12 mouse cellular contexts compared by ENCODE assay signal in genomic region chr4:118274521-118274920, GRCm38 (mm10). TPM values are rescaled to one million over a fixed set of nuclear protein-coding genes. Genes with fewer than 3 reads are reported as not detected.
DNase-seq lines count a peak whose midpoint lies in the region; ATAC-seq and TF ChIP-seq lines count a peak whose summit lies in the region.
"Had no signal": no experiment of that assay in that cellular context is flagged by ENCODE, and none has a peak within 500 bp of the region (broad histone marks: within the 10 kb centered on the region; RNA-seq: fewer than 3 reads in every experiment).

No protein-coding gene starts in this region.

- H3K4me1 ChIP-seq in kidney, embryonic 16.5 days (ENCODE audit: insufficient read depth, low read length): peaks cover 84% of the 10 kb centered on the region
- peaks cover 95% of the 10 kb centered on the region for H3K4me1 ChIP-seq in embryonic facial prominence, embryonic 10.5 days
- H3K4me1 ChIP-seq in hindbrain, embryonic 15.5 days (replicated peaks): peaks cover 73% of the 10 kb centered on the region
- H3K4me1 ChIP-seq in midbrain, postnatal 0 days (ENCODE audit: insufficient read depth, low read length): peaks cover 19% of the 10 kb centered on the region

- peak overlapping the region; percentile 94 for H3K27ac ChIP-seq in kidney, embryonic 16.5 days (ENCODE audit: low read length)
- H3K27ac ChIP-seq in embryonic facial prominence, embryonic 10.5 days (replicated peaks): peak overlapping the region; percentile 91
- H3K27ac ChIP-seq in hindbrain, embryonic 15.5 days (replicated peaks): peak overlapping the region; percentile 75; the same call in 1 of the 2 replicates
- H3K27ac ChIP-seq in midbrain, postnatal 0 days (ENCODE audit: low read depth, low read length): no peak overlapping the region

- no peaks in the 10 kb centered on the region for H3K27me3 ChIP-seq in kidney, embryonic 16.5 days (ENCODE audit: insufficient read depth, low read length)
- H3K27me3 ChIP-seq in embryonic facial prominence, embryonic 10.5 days (replicated peaks; ENCODE audit: low read depth, poor library complexity, severe bottlenecking): no peaks in the 10 kb centered on the region
- H3K27me3 ChIP-seq in hindbrain, embryonic 15.5 days: no peaks in the 10 kb centered on the region
- no peaks in the 10 kb centered on the region for H3K27me3 ChIP-seq in midbrain, postnatal 0 days (ENCODE audit: insufficient read depth, low read length)

- DNase-seq in kidney, postnatal 25 days: no peak
- DNase-seq in embryonic facial prominence, embryonic 10.5 days (ENCODE audit: low spot score): no peak
- DNase-seq in midbrain, postnatal 0 days (ENCODE audit: low spot score): peak; percentile 73
- DNase-seq in layer of hippocampus, postnatal 14 days (ENCODE audit: low spot score in 2 of 2): no peak
- no peak for DNase-seq in layer of hippocampus, adult 9-10 months (ENCODE audit: low spot score)
- DNase-seq in cerebellum, adult 11-12 months: no peak
- DNase-seq: cerebellum, adult 9-10 months; heart, postnatal 36 days; right cerebral cortex, postnatal 25 days; thymus, adult 2 months had no signal

- no peak for TF ChIP-seq CTCF in midbrain, postnatal 0 days (IDR thresholded peaks at IDR 0.05)

- H3K36me3 ChIP-seq in kidney, embryonic 16.5 days (ENCODE audit: insufficient read depth, low read length): peaks cover 14% of the 10 kb centered on the region; the same call in 1 of the 2 replicates
- H3K36me3 ChIP-seq in embryonic facial prominence, embryonic 10.5 days (replicated peaks): peaks cover 89% of the 10 kb centered on the region
- 0 out of 2 replicates have a peak, but pooled peaks cover 9% of the 10 kb centered on the region for H3K36me3 ChIP-seq in hindbrain, embryonic 15.5 days
- peaks cover 17% of the 10 kb centered on the region; the same call in 1 of the 2 replicates for H3K36me3 ChIP-seq in midbrain, postnatal 0 days (ENCODE audit: insufficient read depth, low read length)

- H3K4me3 ChIP-seq in kidney, embryonic 16.5 days (ENCODE audit: low read length): no peak overlapping the region
- no peak overlapping the region for H3K4me3 ChIP-seq in embryonic facial prominence, embryonic 10.5 days
- H3K4me3 ChIP-seq in hindbrain, embryonic 15.5 days: no peak overlapping the region
- no peak overlapping the region for H3K4me3 ChIP-seq in midbrain, postnatal 0 days (ENCODE audit: low read depth, low read length)

- WGBS in kidney, embryonic 16.5 days: 33% methylated on average over 7 of the region's 7 CpGs
- 48% methylated on average over 7 of the region's 7 CpGs for WGBS in embryonic facial prominence, embryonic 10.5 days
- 22% methylated on average over 7 of the region's 7 CpGs for WGBS in hindbrain, embryonic 15.5 days
- 31% methylated on average over 7 of the region's 7 CpGs for WGBS in midbrain, postnatal 0 days

- no peak overlapping the region for H3K4me2 ChIP-seq in kidney, embryonic 16.5 days (replicated peaks; ENCODE audit: low read depth, low read length)
- H3K4me2 ChIP-seq in hindbrain, embryonic 15.5 days: no peak overlapping the region
- H3K4me2 ChIP-seq in midbrain, postnatal 0 days (ENCODE audit: low read depth, low read length, poor library complexity, severe bottlenecking): no peak overlapping the region

- ATAC-seq in kidney, embryonic 16.5 days (ENCODE audit: low FRiP score, low TSS enrichment): no peak
- peak; percentile 2; the same call in 1 of the 2 replicates for ATAC-seq in hindbrain, embryonic 15.5 days (ENCODE audit: low FRiP score, low read depth)
- ATAC-seq in midbrain, postnatal 0 days (ENCODE audit: low FRiP score): no peak

- 0 out of 2 replicates have a peak overlapping the region, but pooled peaks have one; percentile 28 for H3K9ac ChIP-seq in kidney, embryonic 16.5 days (replicated peaks; ENCODE audit: low read length)
- no peak overlapping the region for H3K9ac ChIP-seq in hindbrain, embryonic 15.5 days
- H3K9ac ChIP-seq in midbrain, postnatal 0 days (replicated peaks; ENCODE audit: low read length, poor library complexity, severe bottlenecking): no peak overlapping the region

- H3K9me3 ChIP-seq in kidney, embryonic 16.5 days (ENCODE audit: low read length): no peaks in the 10 kb centered on the region
- peaks cover 7% of the 10 kb centered on the region; the same call in 1 of the 2 replicates for H3K9me3 ChIP-seq in embryonic facial prominence, embryonic 10.5 days
- H3K9me3 ChIP-seq in hindbrain, embryonic 15.5 days: no peaks in the 10 kb centered on the region
- H3K9me3 ChIP-seq in midbrain, postnatal 0 days (ENCODE audit: low read length): no peaks in the 10 kb centered on the region

RNA-seq across cellular contexts. Expression of gene Ptprf, which starts 16.7 kb away (rescaled TPM):
- 72.6 and 73.7 TPM in 2 replicates for polyA plus RNA-seq in kidney, embryonic 16.5 days (2015; fragmentation: Nextera tagmentation; extraction: Ambion mirVana)
- 88.2 and 95.5 TPM in 2 replicates for polyA plus RNA-seq in embryonic facial prominence, embryonic 10.5 days (2016; fragmentation: Nextera tagmentation; extraction: Ambion mirVana)
- 80.0 and 86.3 TPM in 2 replicates for polyA plus RNA-seq in hindbrain, embryonic 15.5 days (2015; fragmentation: Nextera tagmentation; extraction: Ambion mirVana)
- 160 and 186 TPM in 2 replicates for total RNA-seq in midbrain, postnatal 0 days (2014; rRNA removed)
- polyA plus RNA-seq in midbrain, postnatal 0 days (2015; fragmentation: Nextera tagmentation; extraction: Ambion mirVana): 46.4 and 48.1 TPM in 2 replicates
- 100 to 1,000 TPM; 106 to 112 TPM for total RNA-seq in layer of hippocampus, postnatal 14 days (2021)
